Mouse (Mus musculus) left cerebral cortex, postnatal 14 days (tissue): ENCODE measurements around the gene Arl8b. TPM values are rescaled to one million over a fixed set of nuclear protein-coding genes. Genes with fewer than 3 reads are reported as not detected.

Experiments used
- DNase-seq, 2 experiments: peaks; one replicate each; pipeline ENCODE4 v3.0.0; 2021 to 2022; ENCODE audit warnings: low spot score in 2 of 2, mixed read lengths in 1 of 2
- intact Hi-C: fragments of 180-260 bp; cut with DNase I; formaldehyde crosslinking; loops from one replicate; pipeline ENCODE4 v1.15.1; 2025
- total RNA-seq, 2 experiments: library from RNA; stranded (reverse); gene quantifications; 2 replicates each; pipeline ENCODE4 v1.2.3; 2021

Gene Arl8b
- total RNA-seq, 2 experiments from 2014 or later = 198 to 199 TPM

DNA sequence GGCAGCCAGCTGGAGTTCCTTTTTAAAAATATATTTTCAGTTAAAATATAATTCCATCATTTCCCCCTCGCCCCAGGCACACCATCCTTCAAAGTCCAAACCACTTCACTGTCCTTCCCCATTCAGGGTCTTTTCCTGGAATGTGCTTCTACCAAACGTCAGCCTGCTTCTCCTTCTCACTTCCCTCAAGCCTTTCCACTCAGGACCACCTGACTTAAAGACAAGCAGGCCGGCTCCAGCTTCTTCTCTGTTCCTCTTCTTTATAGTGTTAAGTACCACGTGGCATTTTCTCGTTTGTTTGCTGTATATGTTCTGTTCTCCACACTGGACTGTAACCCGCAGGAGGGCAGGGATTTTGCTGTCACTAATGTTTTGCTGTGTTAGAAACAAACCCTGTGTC is 1.0 kb upstream of the Arl8b start:
- peak in 1 of 2 experiments; percentile 16 for DNase-seq
- intact Hi-C loops = loop anchor here (2.0 kb wide), 1 partner anchor 47 kb away; the partner anchor contains the start of gene Edem1

DNA sequence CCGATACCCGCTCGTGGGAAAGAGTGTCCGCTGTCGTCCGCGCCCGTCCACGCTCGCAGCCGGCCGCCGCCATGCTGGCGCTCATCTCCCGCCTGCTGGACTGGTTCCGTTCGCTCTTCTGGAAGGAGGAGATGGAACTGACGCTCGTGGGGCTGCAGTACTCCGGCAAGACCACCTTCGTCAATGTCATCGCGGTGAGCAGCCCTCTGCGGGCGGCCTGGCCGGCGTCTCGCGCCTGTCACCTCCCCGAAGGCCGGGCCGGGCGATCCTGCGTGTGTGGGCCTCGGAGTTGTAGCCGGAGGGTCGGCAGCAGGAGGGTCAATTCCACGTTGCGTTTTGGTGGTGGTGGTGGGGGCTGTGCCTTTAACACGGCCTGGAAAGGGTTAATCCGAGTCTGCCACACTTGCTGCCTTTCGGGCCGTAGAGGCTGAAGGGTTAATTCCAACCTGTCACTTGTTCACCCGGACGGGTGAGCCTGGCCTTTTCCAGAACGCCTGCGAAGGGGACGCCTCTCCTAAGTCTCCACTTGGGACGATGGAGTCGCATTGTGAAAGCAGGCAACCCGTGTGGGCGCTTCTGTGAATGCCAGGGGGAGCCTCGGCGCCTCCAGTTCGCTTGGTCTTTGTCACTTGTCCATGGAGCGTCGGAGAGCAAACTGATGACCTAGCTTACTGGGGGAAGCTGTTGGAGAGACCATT is 434 bp downstream of the Arl8b start:
- intact Hi-C loops = loop anchor here (2.0 kb wide), 1 partner anchor 45 kb away; the partner anchor contains the start of gene Edem1

GRCm38 (mm10) chr6:108784056-108784455 is 1.2 kb downstream of the Arl8b start:
- intact Hi-C loops = no loop called here
- no peak for DNase-seq

More for the DNA sequence above, 434 bp downstream of the Arl8b start:
- DNase-seq = peak; percentile 32 to 38

DNA sequence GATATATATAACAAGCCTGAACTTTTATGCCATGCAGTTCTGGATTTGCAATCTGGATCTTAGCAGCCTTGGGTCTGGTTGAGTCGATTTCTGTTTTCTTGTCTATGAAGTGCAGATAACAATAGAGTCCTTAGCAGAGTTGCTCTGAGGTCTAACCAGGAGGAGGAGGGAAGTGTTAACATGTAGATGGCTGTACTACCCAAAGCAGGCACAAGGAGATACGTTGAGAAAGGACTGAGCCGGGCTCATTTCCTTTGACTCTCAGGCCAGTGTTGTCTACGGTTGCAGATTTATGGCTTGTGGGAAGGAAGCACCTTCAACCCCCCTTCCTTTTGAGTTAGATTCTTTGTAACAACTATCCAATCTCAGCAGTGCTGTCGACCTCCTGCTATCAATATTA is 1.9 kb downstream of the Arl8b start:
- intact Hi-C loops = no loop called here
- DNase-seq = no peak

- intact Hi-C loops = no loop called here
- DNase-seq = no peak
Measured at GRCm38 (mm10) chr6:108785551-108785950, 2.7 kb downstream of the Arl8b start.

DNA sequence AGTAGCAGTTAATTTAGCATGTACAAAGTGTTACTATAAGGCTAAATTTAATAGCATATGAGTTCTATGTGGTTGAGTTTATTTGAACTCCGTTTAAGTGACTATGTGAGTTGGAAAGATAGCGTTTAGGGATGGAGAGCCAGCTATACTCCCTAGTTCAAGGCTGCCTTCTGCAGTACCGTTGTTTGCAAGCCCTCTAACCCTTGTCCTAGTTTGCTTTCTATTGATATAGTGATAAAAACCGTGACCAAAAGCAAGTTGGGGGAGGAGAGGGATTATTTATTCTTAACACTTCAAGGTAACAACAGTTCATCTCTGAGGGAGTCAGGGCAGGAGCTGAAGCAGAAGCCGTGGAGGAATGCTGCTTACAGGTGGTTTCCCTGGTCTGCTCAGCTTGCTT is 8.6 kb downstream of the Arl8b start:
- no peak for DNase-seq
- intact Hi-C loops = no loop called here

GRCm38 (mm10) chr6:108795912-108796311 is 13.0 kb downstream of the Arl8b start:
- no peak for DNase-seq
- intact Hi-C loops = no loop called here

DNA sequence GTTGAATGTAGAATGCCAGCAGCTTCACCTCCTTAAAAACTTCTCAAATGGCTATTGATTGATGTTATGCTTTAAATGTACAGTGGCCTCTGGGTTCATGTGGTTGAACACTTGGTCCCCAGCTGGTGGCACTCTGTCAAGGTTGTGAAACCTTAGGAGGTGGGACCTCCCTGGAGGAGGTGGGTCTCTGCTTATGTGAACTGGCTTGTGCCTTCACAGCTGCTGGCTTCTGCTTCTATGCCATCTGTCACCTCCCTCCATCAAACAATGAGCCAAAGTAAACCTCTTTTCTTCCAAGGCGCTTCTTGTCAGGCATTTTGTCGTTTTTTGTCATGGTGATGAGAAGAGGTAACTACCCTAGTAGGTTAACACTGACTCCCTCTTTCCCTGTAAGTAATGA is 13.8 kb downstream of the Arl8b start:
- intact Hi-C loops = no loop called here
- DNase-seq = no peak

GRCm38 (mm10) chr6:108805194-108805593 is 22.3 kb downstream of the Arl8b start:
- peak; percentile 19 to 26 for DNase-seq
- intact Hi-C loops = no loop called here

DNA sequence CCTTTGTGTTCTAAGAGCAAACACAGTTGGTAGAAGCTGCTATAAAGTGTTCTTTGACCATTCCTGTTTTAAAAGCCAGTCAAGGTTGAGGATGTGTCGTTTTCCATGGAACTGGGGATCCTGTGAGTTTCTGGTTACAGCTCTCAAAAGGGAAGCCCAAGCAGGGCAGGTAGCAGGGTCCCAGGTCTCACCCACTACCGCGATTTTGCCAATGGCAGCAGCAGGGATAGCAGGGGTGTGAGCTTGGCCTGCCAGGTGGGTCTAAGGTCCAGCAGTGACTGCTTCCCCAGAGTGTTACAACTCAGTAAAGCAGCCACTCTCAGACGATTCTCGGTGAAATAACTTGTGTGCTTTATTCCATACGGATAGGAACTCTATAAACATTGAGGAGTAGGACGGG is 23.0 kb downstream of the Arl8b start:
- no peak for DNase-seq

DNA sequence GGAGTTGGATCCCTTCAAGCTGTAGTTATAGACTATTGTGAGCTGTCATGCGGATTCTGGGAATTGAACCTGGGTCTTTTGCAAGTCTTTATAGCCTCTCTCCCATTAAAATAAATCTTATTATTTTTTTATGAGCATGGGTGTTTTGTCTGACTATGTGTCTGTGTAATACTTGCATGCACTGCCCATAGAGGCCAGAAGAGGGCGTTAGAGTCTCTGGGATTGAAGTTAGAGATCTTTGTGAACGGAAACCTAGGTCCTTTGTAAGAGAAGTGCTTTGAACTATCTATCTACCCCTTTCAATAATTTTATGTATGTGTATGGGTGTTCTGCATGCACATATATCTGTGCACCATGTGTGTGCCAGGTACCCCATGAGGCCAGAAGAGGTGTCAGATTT is 24.5 kb downstream of the Arl8b start:
- intact Hi-C loops = no loop called here
- DNase-seq = no peak

More for the DNA sequence above, 23.0 kb downstream of the Arl8b start:
- intact Hi-C loops = no loop called here

DNA sequence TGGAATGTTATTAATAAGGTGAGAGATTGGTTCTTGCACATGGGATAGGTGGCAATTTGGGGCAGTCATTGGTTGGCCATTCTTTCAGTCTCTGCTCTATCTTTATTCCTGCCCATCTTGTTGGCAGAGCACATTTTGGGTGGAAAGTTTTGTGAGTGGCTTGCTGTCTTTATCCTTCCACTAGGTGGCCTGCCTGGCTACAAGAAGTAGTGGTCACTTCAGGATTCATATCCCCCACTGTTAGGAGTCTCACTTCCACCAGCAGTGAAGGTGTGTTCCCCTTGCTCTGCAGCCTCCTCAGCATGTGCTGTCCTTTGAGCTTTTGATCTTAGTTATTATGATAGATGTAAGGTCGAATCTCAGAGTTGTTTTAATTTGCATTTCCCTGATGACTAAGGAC is 25.9 kb downstream of the Arl8b start:
- intact Hi-C loops = no loop called here
- no peak for DNase-seq

- intact Hi-C loops = no loop called here
Measured at GRCm38 (mm10) chr6:108810237-108810636, 27.3 kb downstream of the Arl8b start.

DNA sequence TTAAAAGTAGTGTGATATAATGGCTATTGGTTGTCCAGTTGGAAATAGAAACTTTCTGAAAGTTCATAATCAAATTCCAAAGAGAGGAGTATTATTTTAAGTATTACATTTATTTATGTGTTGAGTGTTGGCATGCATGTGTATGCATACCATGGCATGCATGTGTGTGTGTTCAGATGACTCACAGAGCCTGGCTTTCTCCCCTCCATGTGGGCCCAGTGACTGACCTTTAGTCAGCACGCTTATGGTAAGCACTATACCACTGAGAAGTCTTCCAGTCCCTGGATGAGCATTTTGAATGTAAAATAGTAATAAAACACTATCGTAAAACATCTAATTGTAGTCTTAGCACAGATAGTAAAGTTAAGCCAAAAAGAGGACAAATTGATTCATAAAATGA is 29.2 kb downstream of the Arl8b start:
- intact Hi-C loops = no loop called here
- DNase-seq = no peak

More at GRCm38 (mm10) chr6:108810237-108810636, 27.3 kb downstream of the Arl8b start:
- DNase-seq = no peak

- intact Hi-C loops = no loop called here
- DNase-seq = no peak
Measured at GRCm38 (mm10) chr6:108817510-108817909, 34.6 kb downstream of the Arl8b start.

- intact Hi-C loops = no loop called here
- peak in 1 of 2 experiments; percentile 37 for DNase-seq
Measured at GRCm38 (mm10) chr6:108824816-108825545, 42.1 kb downstream of the Arl8b start.

- intact Hi-C loops = no loop called here
- peak; percentile 30 to 35 for DNase-seq
Measured at GRCm38 (mm10) chr6:108826070-108826469, 43.2 kb downstream of the Arl8b start.

DNA sequence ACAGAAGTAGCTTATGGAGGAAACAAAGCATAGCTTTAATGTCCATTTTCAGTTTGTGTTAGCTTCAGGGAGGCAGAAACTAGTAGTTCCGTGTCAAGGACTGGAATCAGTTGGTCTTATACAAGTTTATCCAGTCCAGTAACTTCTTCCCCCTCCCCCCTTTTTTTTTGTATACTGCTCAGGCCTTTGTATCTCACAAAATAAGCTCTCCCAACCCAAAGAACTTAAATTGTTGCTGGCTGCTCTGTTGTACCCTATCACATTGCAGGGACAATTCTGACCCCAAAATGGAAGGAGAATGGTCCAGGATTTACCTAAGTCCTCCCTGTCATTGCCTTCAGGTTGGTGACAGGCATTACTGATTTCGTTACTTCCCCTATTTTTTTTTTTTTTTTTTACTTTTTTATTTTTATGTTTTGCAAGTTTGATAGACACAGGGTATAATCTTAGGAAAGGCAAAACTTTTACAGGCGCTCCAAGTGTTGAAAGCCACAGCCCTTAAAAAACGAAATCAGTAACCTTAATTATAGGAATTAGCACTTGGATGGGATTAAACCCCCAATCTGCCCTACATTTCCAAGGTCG is 44.5 kb downstream of the Arl8b start:
- intact Hi-C loops = no loop called here

GRCm38 (mm10) chr6:108828234-108828868 is 45.5 kb downstream of the Arl8b start, which contains the start of gene Edem1:
Edem1 (plus strand) TSS chr6:108828641.
- peak; percentile 94 to 95 for DNase-seq
- intact Hi-C loops = loop anchor here (2.0 kb wide), 1 partner anchor 46 kb away; the partner anchor contains the start of gene Arl8b

More for the DNA sequence above, 44.5 kb downstream of the Arl8b start:
- DNase-seq = no peak

DNA sequence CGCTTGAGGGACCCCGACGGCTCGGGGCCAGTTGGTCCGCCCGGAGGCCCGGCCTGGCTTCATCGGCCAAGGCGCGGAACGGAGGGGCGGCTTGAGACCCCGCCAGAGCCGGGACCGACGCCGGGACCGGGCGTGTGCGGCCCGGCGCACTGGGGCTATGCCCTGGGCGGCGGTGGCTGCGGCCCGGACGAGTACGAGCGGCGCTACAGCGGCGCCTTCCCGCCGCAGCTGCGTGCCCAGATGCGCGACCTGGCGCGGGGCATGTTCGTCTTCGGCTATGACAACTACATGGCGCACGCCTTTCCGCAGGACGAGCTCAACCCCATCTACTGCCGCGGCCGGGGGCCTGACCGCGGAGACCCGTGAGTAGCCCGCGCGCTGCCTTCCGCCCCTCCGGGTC is 46.0 kb downstream of the Arl8b start:
- intact Hi-C loops = loop anchor here (2.0 kb wide), 1 partner anchor 46 kb away; the partner anchor contains the start of gene Arl8b
- peak in 1 of 2 experiments; percentile 37 for DNase-seq
